Mouse (Mus musculus) embryonic stem cell, embryonic (primary cell): Measurements from ENCODE around the gene Nelfb.

Experiments
- CTCF ChIA-PET, 4 experiments: fragments of 300-600 bp in 2 of 4; fragments of 350-600 bp in 2 of 4; sonication (Branson Sonifier 250); formaldehyde crosslinking; loops; one replicate each; lab custom pipeline; 2022; ENCODE audit warnings: inconsistent platforms in 2 of 4; lab: Charles Lee
- POLR2A ChIA-PET, 4 experiments: fragments of 300-600 bp in 2 of 4; fragments of 350-600 bp in 2 of 4; sonication (Branson Sonifier 250); formaldehyde crosslinking; loops; one replicate each; lab custom pipeline; 2022; ENCODE audit warnings: antibody characterized with exemption in 4 of 4, inconsistent platforms in 1 of 4; lab: Charles Lee

The Nelfb gene

GRCm38 (mm10) chr2:25225811-25226379 is 14.6 kb upstream of the Nelfb start:
- CTCF ChIA-PET, result interaction anchor here in 1 of 4 experiments (1.2 to 1.8 kb wide), 5 partner anchors 15 to 356 kb away, joined by 3 to 6 read pairs (median 4); partner anchors contain the start of genes Ajm1 and Nelfb
- POLR2A ChIA-PET, result interaction anchor here (0.7 to 75.9 kb wide), 47 partner anchors 2 to 618 kb away, joined by 3 to 2347 read pairs (median 7); partner anchors contain the start of genes AL732309.1 (in 4 of the 4), Tor4a (in 4 of the 4), Nelfb (in 3 of the 4) and Rnf224 (in 3 of the 4)

- ChIA-PET CTCF (interaction anchor here in 2 of 4 experiments (0.6 to 1.8 kb wide), 12 partner anchors 14 to 357 kb away, joined by 3 to 9 read pairs (median 4); partner anchors contain the start of genes Abca2 (in 1 of the 2), Ajm1 (in 1 of the 2), Cysrt1 (in 1 of the 2) and Nelfb (in 1 of the 2)), POLR2A (interaction anchor here (0.5 to 75.9 kb wide), 91 partner anchors 9 to 1282 kb away, joined by 3 to 2347 read pairs (median 5); partner anchors contain the start of genes AL732309.1 (in 4 of the 4), Tor4a (in 4 of the 4), Anapc2 (in 3 of the 4) and Nelfb (in 3 of the 4))
Measured at GRCm38 (mm10) chr2:25224766-25225752, 13.8 kb upstream of the Nelfb start.

GRCm38 (mm10) chr2:25224492-25224765 is 13.1 kb upstream of the Nelfb start, which contains the start of gene Tubb4b:
Gene Tubb4b (minus strand): TSS chr2:25224702.
- POLR2A ChIA-PET, result interaction anchor here (0.5 to 75.9 kb wide), 78 partner anchors 10 to 1127 kb away, joined by 3 to 2347 read pairs (median 5); partner anchors contain the start of genes Tor4a (in 4 of the 4), AL732309.1 (in 3 of the 4), Anapc2 (in 3 of the 4) and Nelfb (in 3 of the 4)
- CTCF ChIA-PET, result interaction anchor here in 2 of 4 experiments (0.6 to 1.8 kb wide), 10 partner anchors 13 to 357 kb away, joined by 3 to 9 read pairs (median 4); partner anchors contain the start of genes Abca2 (in 1 of the 2), Ajm1 (in 1 of the 2), Cysrt1 (in 1 of the 2) and Nelfb (in 1 of the 2)

- ChIA-PET POLR2A (interaction anchor here (0.6 to 75.9 kb wide), 73 partner anchors 10 to 760 kb away, joined by 3 to 2347 read pairs (median 5); partner anchors contain the start of genes Tor4a (in 4 of the 4), AL732309.1 (in 3 of the 4), Anapc2 (in 3 of the 4) and Cysrt1 (in 3 of the 4)), CTCF (interaction anchor here in 1 of 4 experiments (1.3 to 1.8 kb wide), 3 partner anchors 39 to 205 kb away, joined by 3 to 5 read pairs (median 4); partner anchors contain the start of genes Abca2, Nrarp and Tprn)
Measured at GRCm38 (mm10) chr2:25223681-25224491, 12.6 kb upstream of the Nelfb start.

- ChIA-PET CTCF (interaction anchor here in 2 of 4 experiments (0.5 to 1.1 kb wide), 2 partner anchors 29 to 50 kb away, joined by 3 read pairs; no protein-coding TSS in a partner anchor), POLR2A (interaction anchor here (0.5 to 75.9 kb wide), 30 partner anchors 8 to 235 kb away, joined by 3 to 2347 read pairs (median 4); partner anchors contain the start of genes Anapc2 (in 4 of the 4), Ssna1 (in 4 of the 4), Tor4a (in 4 of the 4) and Nelfb (in 3 of the 4))
Measured at GRCm38 (mm10) chr2:25221331-25221772, 10.1 kb upstream of the Nelfb start.

- CTCF ChIA-PET, result interaction anchor here in 3 of 4 experiments (0.9 to 3.9 kb wide), 3 partner anchors 10 to 118 kb away, joined by 3 to 21 read pairs (median 7); no protein-coding TSS in a partner anchor
- POLR2A ChIA-PET, result interaction anchor here in 2 of 4 experiments (0.6 to 75.9 kb wide), 7 partner anchors 8 to 283 kb away, joined by 3 to 2347 read pairs (median 333); partner anchors contain the start of genes AL732309.1 (in 2 of the 2), Anapc2 (in 2 of the 2), Cysrt1 (in 2 of the 2) and Nelfb (in 2 of the 2)
Measured at GRCm38 (mm10) chr2:25218445-25218844, 7.2 kb upstream of the Nelfb start, which contains the start of gene Fam166a. Gene Fam166a (plus strand): TSS chr2:25218745.

- ChIA-PET POLR2A (interaction anchor here in 2 of 4 experiments (1.3 to 75.9 kb wide), 6 partner anchors 7 to 283 kb away, joined by 3 to 2347 read pairs (median 966); partner anchors contain the start of genes AL732309.1 (in 2 of the 2), Anapc2 (in 2 of the 2), Cysrt1 (in 2 of the 2) and Nelfb (in 2 of the 2)), CTCF (interaction anchor here in 3 of 4 experiments (0.6 to 3.9 kb wide), 5 partner anchors 11 to 119 kb away, joined by 3 to 21 read pairs (median 5); no protein-coding TSS in a partner anchor)
Measured at GRCm38 (mm10) chr2:25217666-25218065, 6.4 kb upstream of the Nelfb start.

- CTCF ChIA-PET, result interaction anchor here in 2 of 4 experiments (0.7 to 1.3 kb wide), 2 partner anchors 14 to 78 kb away, joined by 3 read pairs; no protein-coding TSS in a partner anchor
Measured at GRCm38 (mm10) chr2:25214444-25214843, 3.2 kb upstream of the Nelfb start, which contains the start of gene Stpg3. Gene Stpg3 (minus strand): TSS chr2:25214637.

GRCm38 (mm10) chr2:25213266-25213865 is 2.1 kb upstream of the Nelfb start:
- ChIA-PET CTCF (interaction anchor here in 3 of 4 experiments (0.7 to 2.9 kb wide), 9 partner anchors 14 to 365 kb away, joined by 3 to 11 read pairs (median 3); partner anchors contain the start of gene Traf2 (in 1 of the 3)), POLR2A (interaction anchor here (0.5 to 75.9 kb wide), 20 partner anchors 3 to 426 kb away, joined by 3 to 2347 read pairs (median 5); partner anchors contain the start of genes Anapc2 (in 4 of the 4), Ssna1 (in 4 of the 4), Tubb4b (in 4 of the 4) and Tor4a (in 3 of the 4))

More at GRCm38 (mm10) chr2:25214444-25214843, 3.2 kb upstream of the Nelfb start, which contains the start of gene Stpg3:
- POLR2A ChIA-PET, result interaction anchor here in 3 of 4 experiments (0.7 to 75.9 kb wide), 12 partner anchors 4 to 57 kb away, joined by 3 to 2347 read pairs (median 18); partner anchors contain the start of genes Anapc2 (in 3 of the 3), Ssna1 (in 3 of the 3), Tubb4b (in 3 of the 3) and AL732309.1 (in 2 of the 3)

GRCm38 (mm10) chr2:25210686-25211085 is 603 bp downstream of the Nelfb start:
- CTCF ChIA-PET, result interaction anchor here in 2 of 4 experiments (1.2 to 2.9 kb wide), 5 partner anchors 14 to 18 kb away, joined by 3 to 11 read pairs (median 4); partner anchors contain the start of genes Tor4a (in 1 of the 2) and Tubb4b (in 1 of the 2)
- POLR2A ChIA-PET, result interaction anchor here (0.5 to 75.9 kb wide), 18 partner anchors 0 to 261 kb away, joined by 3 to 2347 read pairs (median 5); partner anchors contain the start of genes Tor4a (in 4 of the 4), Tubb4b (in 3 of the 4), AL732309.1 (in 2 of the 4) and Anapc2 (in 2 of the 4)

- POLR2A ChIA-PET, result interaction anchor here in 3 of 4 experiments (0.5 to 75.9 kb wide), 10 partner anchors 3 to 76 kb away, joined by 3 to 2347 read pairs (median 74); partner anchors contain the start of genes AL732309.1 (in 2 of the 3), Anapc2 (in 2 of the 3), Cysrt1 (in 2 of the 3) and Fam166a (in 2 of the 3)
- CTCF ChIA-PET, result interaction anchor here in 1 of 4 experiments (0.8 kb wide), 1 partner anchor 11 kb away, joined by 3 read pairs; the partner anchor contains the start of gene Tor4a
Measured at GRCm38 (mm10) chr2:25207593-25207992, 3.7 kb downstream of the Nelfb start.

- POLR2A ChIA-PET, result interaction anchor here in 3 of 4 experiments (1.0 to 75.9 kb wide), 10 partner anchors 7 to 109 kb away, joined by 3 to 2347 read pairs (median 20); partner anchors contain the start of genes Tubb4b (in 3 of the 3), AL732309.1 (in 2 of the 3), Anapc2 (in 2 of the 3) and Cysrt1 (in 2 of the 3)
- CTCF ChIA-PET, result interaction anchor here in 3 of 4 experiments (0.5 to 1.0 kb wide), 4 partner anchors 9 to 136 kb away, joined by 3 to 4 read pairs (median 3); no protein-coding TSS in a partner anchor
Measured at GRCm38 (mm10) chr2:25203631-25204214, 7.6 kb downstream of the Nelfb start.

- ChIA-PET CTCF (interaction anchor here in 2 of 4 experiments (1.0 to 1.1 kb wide), 2 partner anchors 28 to 190 kb away, joined by 3 read pairs; no protein-coding TSS in a partner anchor), POLR2A (interaction anchor here in 3 of 4 experiments (0.6 to 55.8 kb wide), 5 partner anchors 10 to 39 kb away, joined by 3 to 2347 read pairs (median 117); partner anchors contain the start of genes Fam166a (in 2 of the 3), Nelfb (in 2 of the 3), Stpg3 (in 2 of the 3) and Tubb4b (in 2 of the 3))
Measured at GRCm38 (mm10) chr2:25200631-25201030, 10.7 kb downstream of the Nelfb start.
